Mouse (Mus musculus): ENCODE results near the gene Stx11. TPM values are rescaled to one million over a fixed set of nuclear protein-coding genes. Genes with fewer than 3 reads are reported as not detected.

Gene Stx11
- total RNA-seq (2023), result 145 and 192 TPM in 2 replicates

DNA sequence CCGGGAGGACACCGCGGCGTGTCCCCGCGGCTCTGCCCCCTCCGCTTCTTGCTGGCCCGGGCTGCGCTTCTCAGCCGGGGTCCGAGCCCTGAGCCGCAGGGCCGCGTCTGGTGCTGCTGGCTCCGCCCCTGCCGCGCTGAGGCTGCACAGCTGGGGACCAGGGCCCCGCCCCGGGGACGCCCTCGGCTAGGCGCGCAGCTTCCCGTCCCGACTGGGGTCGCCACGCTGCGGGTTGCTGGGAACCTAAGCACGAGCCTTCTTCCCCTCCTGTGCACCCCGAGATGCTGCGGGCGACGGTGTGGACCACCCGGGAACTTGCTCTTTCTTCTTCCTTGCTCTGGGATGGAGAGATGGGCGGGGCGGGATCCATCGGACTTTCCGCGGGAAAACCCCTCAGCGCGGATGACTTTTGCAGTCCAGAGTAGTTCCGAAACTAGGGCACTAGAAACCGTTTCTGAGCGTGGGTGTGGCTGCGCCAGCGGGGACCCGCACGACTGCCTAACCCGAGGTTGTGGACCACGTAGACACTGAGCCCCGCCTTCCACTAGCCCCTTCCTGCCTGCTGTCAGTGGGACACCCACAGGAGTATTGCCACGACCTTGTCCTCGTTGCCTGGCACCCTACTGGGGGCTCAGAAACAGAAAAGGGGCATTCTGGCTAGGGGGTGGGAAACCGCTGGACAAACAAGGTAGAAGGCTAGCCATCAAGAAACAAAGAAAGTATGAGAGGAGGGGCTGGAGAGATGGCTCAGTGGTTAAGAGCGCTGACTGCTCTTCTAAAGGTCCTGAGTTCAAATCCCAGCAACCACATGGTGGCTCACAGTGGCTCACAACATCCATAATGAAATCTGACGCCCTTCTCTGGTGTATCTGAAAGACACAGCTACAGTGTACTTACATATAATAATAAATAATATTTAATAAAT lies at the start of gene Stx11:
TSS of gene Stx11 (minus strand) at position 148 of the 925 bp plus-strand sequence.

DNA sequence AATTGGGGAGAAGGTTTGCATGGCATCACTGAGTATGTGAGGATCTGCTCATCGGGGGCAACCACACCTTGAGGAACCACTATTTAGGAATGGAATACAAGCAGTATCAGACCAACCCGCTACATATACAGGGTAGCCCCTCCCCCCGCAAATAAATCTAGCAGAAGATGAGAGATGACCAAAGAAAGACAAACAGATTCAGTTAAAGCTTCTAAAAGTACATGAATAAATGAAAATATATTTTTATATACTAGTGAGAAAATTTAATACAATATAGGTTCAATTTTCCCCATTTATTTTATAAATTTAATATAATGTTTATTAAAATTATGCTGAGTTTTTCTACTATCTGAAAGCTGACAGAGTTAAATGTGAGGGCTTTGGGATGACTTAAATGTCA lies 40.9 kb upstream of the Stx11 start, which contains the start of gene Sf3b5:
TSS of gene Sf3b5 (plus strand) at position 301 of the 400 bp plus-strand sequence.

Other genes starting within 250 kb of the Stx11 start
- 53.2 and 101 TPM in 2 replicates for gene Utrn, start 94.9 kb downstream of the Stx11 start, total RNA-seq (2023)
- gene Sf3b5, start 41.0 kb upstream of the Stx11 start, total RNA-seq (2023), result 6.7 and 6.9 TPM in 2 replicates
- gene Plagl1, start 96.2 kb upstream of the Stx11 start, total RNA-seq (2023), result 3.1 and 4.4 TPM in 2 replicates
- not detected in 2 replicates for gene Zc2hc1b, start 213.7 kb upstream of the Stx11 start, total RNA-seq (2023)
- gene Ltv1, start 228.9 kb upstream of the Stx11 start, total RNA-seq (2023), result 43.5 and 53.5 TPM in 2 replicates

All from neutrophil, adult 65 days (primary cell).